Comparison of ENCODE assay signal across 8 mouse cellular contexts in the genomic region with DNA sequence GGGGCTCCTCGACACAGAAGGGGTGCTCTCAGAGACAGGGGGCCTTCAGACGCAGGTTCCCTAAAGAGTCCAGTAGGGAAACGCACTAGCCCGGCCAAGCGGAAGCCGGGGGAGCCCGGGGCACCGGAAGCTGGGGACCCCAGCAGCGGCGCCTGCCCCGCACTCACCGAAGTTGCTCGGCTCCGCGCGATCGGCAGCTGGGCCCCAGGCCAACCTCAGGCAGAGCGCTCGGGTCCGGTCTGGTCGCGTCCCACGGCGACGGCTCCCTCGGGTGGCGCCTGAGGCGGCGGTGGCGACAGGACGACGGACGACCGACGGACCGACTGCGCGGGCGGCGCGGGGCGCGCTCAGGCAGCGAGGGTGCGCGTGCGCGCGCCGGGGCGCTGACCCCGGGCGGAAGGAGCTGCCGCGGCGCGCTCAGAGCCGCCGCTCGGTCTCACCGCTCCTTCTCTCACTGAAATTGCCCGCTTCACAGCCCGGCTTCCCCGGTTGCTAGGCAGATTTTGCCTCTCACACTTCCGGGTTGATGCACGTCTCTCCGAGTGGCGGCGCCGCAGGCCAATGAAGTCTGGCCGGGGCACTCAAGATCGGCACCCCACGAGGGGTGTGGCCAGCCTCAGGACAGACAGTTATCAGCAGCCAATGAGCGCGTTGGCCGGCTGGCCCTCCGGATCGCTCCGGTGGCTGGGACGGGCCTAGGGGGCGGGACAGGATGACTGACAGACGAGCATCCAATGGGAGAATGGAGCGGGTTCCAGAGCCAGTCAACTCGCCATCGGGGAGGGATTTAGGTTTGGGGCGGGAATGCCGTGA. TPM values are rescaled to one million over a fixed set of nuclear protein-coding genes. Genes with fewer than 3 reads are reported as not detected.
A peak's percentile ranks its signal among the peaks of the same experiment; 100 is the strongest.
DNase-seq lines count a peak whose midpoint lies in the region; ATAC-seq and TF ChIP-seq lines count a peak whose summit lies in the region.

A gene (minus strand): TSS at position 609 of the 813 bp plus-strand sequence.

- H3K27me3 ChIP-seq in E14TG2a.4 (ENCODE audit: insufficient read depth, low read length) = no peaks in the 10 kb centered on the region
- no peaks in the 10 kb centered on the region for H3K27me3 ChIP-seq in forebrain, embryonic 12.5 days
- no peaks in the 10 kb centered on the region for H3K27me3 ChIP-seq in heart, postnatal 0 days (ENCODE audit: control insufficient read depth, insufficient read depth, low read length)
- no peaks in the 10 kb centered on the region for H3K27me3 ChIP-seq in liver, embryonic 16.5 days (ENCODE audit: control insufficient read depth, insufficient read depth, low read depth, low read length)
- H3K27me3 ChIP-seq in neural tube, embryonic 13.5 days = no peaks in the 10 kb centered on the region
- no peaks in the 10 kb centered on the region for H3K27me3 ChIP-seq in testis, adult 2 months (ENCODE audit: control insufficient read depth, insufficient read depth, low read length)

- DNase-seq in c-Kit-positive CD71-positive TER-119-positive erythroid progenitor cells, embryonic 14.5 days (ENCODE audit: low spot score) = peak; percentile 100
- peak; percentile 98 for DNase-seq in heart, postnatal 0 days (ENCODE audit: low spot score)
- DNase-seq in kidney, postnatal 4 days = peak; percentile 100

- peak within 1 kb of the TSS; percentile 97 for H3K4me3 ChIP-seq in E14TG2a.4 (replicated peaks; ENCODE audit: low read length)
- peak within 1 kb of the TSS; percentile 92 for H3K4me3 ChIP-seq in forebrain, embryonic 12.5 days (replicated peaks)
- H3K4me3 ChIP-seq in heart, postnatal 0 days (ENCODE audit: low read depth, low read length) = peak within 1 kb of the TSS; percentile 87
- H3K4me3 ChIP-seq in liver, embryonic 16.5 days (ENCODE audit: low read depth, low read length) = peak within 1 kb of the TSS; percentile 97
- peak within 1 kb of the TSS; percentile 70 for H3K4me3 ChIP-seq in neural tube, embryonic 13.5 days
- peak within 1 kb of the TSS; percentile 90 for H3K4me3 ChIP-seq in testis, adult 2 months (ENCODE audit: control insufficient read depth, low read depth, low read length)

- peak; percentile 72 for TF ChIP-seq POLR2A in testis, adult 2 months (IDR thresholded peaks at IDR 0.05; ENCODE audit: control insufficient read depth, low read depth, low read length)

- peak; percentile 60 for TF ChIP-seq EP300 in heart, postnatal 0 days (IDR thresholded peaks at IDR 0.05; ENCODE audit: low read depth)

- H3K9ac ChIP-seq in forebrain, embryonic 12.5 days = peak within 1 kb of the TSS; percentile 82
- peak within 1 kb of the TSS; percentile 86 for H3K9ac ChIP-seq in heart, postnatal 0 days (replicated peaks; ENCODE audit: low read depth, low read length)
- peak within 1 kb of the TSS; percentile 96 for H3K9ac ChIP-seq in liver, embryonic 16.5 days (ENCODE audit: low read depth, low read length)
- H3K9ac ChIP-seq in neural tube, embryonic 13.5 days = peak within 1 kb of the TSS; percentile 80

- WGBS in forebrain, embryonic 12.5 days = under 1% methylated on average over 86 of the region's 87 CpGs
- WGBS in heart, postnatal 0 days = under 1% methylated on average over 67 of the region's 87 CpGs
- under 1% methylated on average over 78 of the region's 87 CpGs for WGBS in liver, embryonic 16.5 days (ENCODE audit: insufficient replicate concordance)
- under 1% methylated on average over 71 of the region's 87 CpGs for WGBS in neural tube, embryonic 13.5 days

- no peak for TF ChIP-seq CTCF in E14TG2a.4 (conservative IDR thresholded peaks at IDR 0.05; ENCODE audit: low read length)
- no peak; the same call in 1 of the 2 replicates for TF ChIP-seq CTCF in heart, postnatal 0 days (IDR thresholded peaks at IDR 0.05; ENCODE audit: low read depth)
- TF ChIP-seq CTCF in testis, adult 2 months (IDR thresholded peaks at IDR 0.05; ENCODE audit: control insufficient read depth, insufficient read depth, insufficient replicate concordance, low read depth, low read length) = no peak

- peaks cover 71% of the 10 kb centered on the region for H3K4me1 ChIP-seq in E14TG2a.4 (replicated peaks; ENCODE audit: low read depth, low read length)
- peaks cover 22% of the 10 kb centered on the region for H3K4me1 ChIP-seq in forebrain, embryonic 12.5 days
- H3K4me1 ChIP-seq in heart, postnatal 0 days (ENCODE audit: control insufficient read depth, insufficient read depth) = peaks cover 12% of the 10 kb centered on the region; the same call in 1 of the 2 replicates
- peaks cover 29% of the 10 kb centered on the region for H3K4me1 ChIP-seq in liver, embryonic 16.5 days (ENCODE audit: control insufficient read depth, low read depth, low read length)
- H3K4me1 ChIP-seq in neural tube, embryonic 13.5 days (replicated peaks) = peaks cover 31% of the 10 kb centered on the region
- peaks cover 5% of the 10 kb centered on the region for H3K4me1 ChIP-seq in testis, adult 2 months (ENCODE audit: control insufficient read depth, insufficient read depth, low read length)

- ATAC-seq in forebrain, embryonic 12.5 days (ENCODE audit: low FRiP score) = peak; percentile 100
- peak; percentile 98 for ATAC-seq in heart, postnatal 0 days (ENCODE audit: insufficient read depth, low read depth)
- peak; percentile 94 for ATAC-seq in liver, embryonic 16.5 days (ENCODE audit: low read depth)
- peak; percentile 100 for ATAC-seq in neural tube, embryonic 13.5 days (ENCODE audit: low read depth)

- H3K4me2 ChIP-seq in forebrain, embryonic 12.5 days = peak within 1 kb of the TSS; percentile 89
- peak within 1 kb of the TSS; percentile 77 for H3K4me2 ChIP-seq in heart, postnatal 0 days (ENCODE audit: low read depth, low read length)
- H3K4me2 ChIP-seq in liver, embryonic 16.5 days (ENCODE audit: low read depth, low read length) = peak within 1 kb of the TSS; percentile 98
- peak within 1 kb of the TSS; percentile 91 for H3K4me2 ChIP-seq in neural tube, embryonic 13.5 days

- H3K36me3 ChIP-seq in E14TG2a.4 (ENCODE audit: insufficient read depth, low read length) = peaks cover 26% of the 10 kb centered on the region
- H3K36me3 ChIP-seq in forebrain, embryonic 12.5 days (replicated peaks) = 0 out of 2 replicates have a peak, but pooled peaks cover 9% of the 10 kb centered on the region
- H3K36me3 ChIP-seq in heart, postnatal 0 days (replicated peaks; ENCODE audit: control insufficient read depth, insufficient read depth, low read length) = no peaks in the 10 kb centered on the region
- no peaks in the 10 kb centered on the region for H3K36me3 ChIP-seq in liver, embryonic 16.5 days (ENCODE audit: control insufficient read depth, insufficient read depth)
- H3K36me3 ChIP-seq in neural tube, embryonic 13.5 days = no peaks in the 10 kb centered on the region
- no peaks in the 10 kb centered on the region for H3K36me3 ChIP-seq in testis, adult 2 months (ENCODE audit: control insufficient read depth, insufficient read depth, low read length)

- peak within 1 kb of the TSS; percentile 92 for H3K27ac ChIP-seq in forebrain, embryonic 12.5 days
- peak within 1 kb of the TSS; percentile 95 for H3K27ac ChIP-seq in heart, postnatal 0 days (ENCODE audit: low read depth)
- H3K27ac ChIP-seq in liver, embryonic 16.5 days (ENCODE audit: low read length) = peak within 1 kb of the TSS; percentile 97
- H3K27ac ChIP-seq in neural tube, embryonic 13.5 days (replicated peaks) = peak within 1 kb of the TSS; percentile 91
- peak within 1 kb of the TSS; percentile 87 for H3K27ac ChIP-seq in testis, adult 2 months (ENCODE audit: control insufficient read depth, insufficient read depth, low read depth, low read length)

- H3K9me3 ChIP-seq in E14TG2a.4 (ENCODE audit: low read length) = no peaks in the 10 kb centered on the region
- no peaks in the 10 kb centered on the region for H3K9me3 ChIP-seq in forebrain, embryonic 12.5 days
- H3K9me3 ChIP-seq in heart, postnatal 0 days (replicated peaks; ENCODE audit: control insufficient read depth, low read length) = no peaks in the 10 kb centered on the region
- no peaks in the 10 kb centered on the region for H3K9me3 ChIP-seq in liver, embryonic 16.5 days (replicated peaks; ENCODE audit: control insufficient read depth, low read length)
- H3K9me3 ChIP-seq in neural tube, embryonic 13.5 days = no peaks in the 10 kb centered on the region

RNA-seq across cellular contexts. Expression of the gene that starts here (rescaled TPM):
- 47.5 and 48.7 TPM in 2 replicates for polyA plus RNA-seq in forebrain, embryonic 12.5 days (2016; fragmentation: Nextera tagmentation; extraction: Ambion mirVana)
- 26.9 and 58.8 TPM in 2 replicates for total RNA-seq in heart, postnatal 0 days (2014; rRNA removed; ENCODE audit: low replicate concordance)
- 17.0 and 18.9 TPM in 2 replicates for polyA plus RNA-seq in heart, postnatal 0 days (2015; fragmentation: Nextera tagmentation; extraction: Ambion mirVana)
- 17.2 and 18.9 TPM in 2 replicates for polyA plus RNA-seq in liver, embryonic 16.5 days (2015; fragmentation: Nextera tagmentation; extraction: Ambion mirVana)
- polyA plus RNA-seq in neural tube, embryonic 13.5 days (2015; fragmentation: Nextera tagmentation; extraction: Ambion mirVana) = 30.6 and 31.8 TPM in 2 replicates
- polyA plus RNA-seq in testis, adult 2 months (2012; rRNA removed) = 80.8 and 84.9 TPM in 2 replicates

Comparison
In these comparisons a context has a peak if more than half of its experiments do, and no peak if none do; other contexts are left out.
1. Peak in every context shown above with its lines: DNase-seq, ATAC-seq, H3K4me3 ChIP-seq and H3K27ac ChIP-seq.